Mouse (Mus musculus) liver, embryonic 14.5 days (tissue): Measurements from ENCODE around the gene Hspb9. TPM values are rescaled to one million over a fixed set of nuclear protein-coding genes. Genes with fewer than 3 reads are reported as not detected.

Experiments
- ATAC-seq: fragments of 200-750 bp; cut with Nextera tagmentation; 2 replicates; pipeline ENCODE4 v1.8.0; 2017; ENCODE audit warnings: moderate number of reproducible peaks, mild to moderate bottlenecking, moderate library complexity; ENCODE audit not compliant: insufficient read depth
- DNase-seq, 3 experiments: peaks; one replicate each; pipeline ENCODE4 v3.0.0-alpha.2; 2012 to 2013; ENCODE audit warnings: low read depth in 3 of 3, low spot score in 3 of 3
- H3K27ac ChIP-seq: fragments of 300-500 bp; sonication (generic); 2 replicates; pipeline ENCODE4 v1.5.1; 2014; ENCODE audit warnings: moderate library complexity, mild to moderate bottlenecking, control low read depth, inconsistent platforms
- H3K27me3 ChIP-seq: fragments of 300-500 bp; sonication (generic); 2 replicates; pipeline ENCODE4 v1.6.1; 2014; ENCODE audit warnings: mild to moderate bottlenecking, low read length, moderate library complexity; ENCODE audit not compliant: control insufficient read depth, insufficient read depth
- H3K36me3 ChIP-seq: fragments of 300-500 bp; sonication (generic); replicated peaks from 2 replicates; pipeline ENCODE4 v1.6.1; 2014; ENCODE audit warnings: low read depth; ENCODE audit not compliant: control insufficient read depth, insufficient read depth
- H3K4me1 ChIP-seq, 2 experiments: fragments of 200-500 bp in 1 of 2; fragments of 300-500 bp in 1 of 2; sonication (generic) in 1 of 2; replicated peaks; 2 replicates each; pipeline ENCODE4 v1.6.1; 2012 to 2014; ENCODE audit warnings: antibody characterized with exemption in 1 of 2, inconsistent platforms in 1 of 2, low read length in 1 of 2; ENCODE audit not compliant: control insufficient read depth in 2 of 2, insufficient read depth in 2 of 2
- H3K4me2 ChIP-seq: fragments of 300-500 bp; sonication (generic); 2 replicates; pipeline ENCODE4 v1.6.1; 2014; ENCODE audit warnings: low read depth, mild to moderate bottlenecking, control low read depth, moderate library complexity
- H3K4me3 ChIP-seq, 2 experiments: fragments of 200-500 bp in 1 of 2; fragments of 300-500 bp in 1 of 2; sonication (generic) in 1 of 2; 2 replicates each; pipeline ENCODE4 v1.5.1; 2012 to 2014; ENCODE audit warnings: low read depth in 2 of 2, low read length in 2 of 2, mild to moderate bottlenecking in 2 of 2, control low read depth in 1 of 2, inconsistent platforms in 1 of 2, moderate library complexity in 1 of 2; ENCODE audit not compliant: insufficient read depth in 1 of 2
- H3K9ac ChIP-seq: fragments of 300-500 bp; sonication (generic); replicated peaks from 2 replicates; pipeline ENCODE4 v1.6.1; 2014; ENCODE audit warnings: mild to moderate bottlenecking, control low read depth, moderate library complexity
- H3K9me3 ChIP-seq: fragments of 300-500 bp; sonication (generic); 2 replicates; pipeline ENCODE4 v1.6.1; 2016; ENCODE audit warnings: low read length, mixed read lengths; ENCODE audit not compliant: control insufficient read depth
- CTCF ChIP-seq: IDR thresholded peaks from 2 replicates; pipeline ENCODE4 v1.5.1; 2016; ENCODE audit warnings: antibody characterized with exemption, low read depth, control low read depth
- EP300 ChIP-seq: IDR thresholded peaks from 2 replicates; pipeline ENCODE4 v1.6.1; 2016; ENCODE audit warnings: antibody characterized with exemption, low read depth
- WGBS: fragments of 180-500 bp; shearing (Covaris S2); extraction: QIAGEN DNeasy Blood & Tissue Kit; methylation state at CpG from one replicate; pipeline ENCODE4 v1.1.7; 2014; ENCODE audit not compliant: insufficient replicate concordance; 5-methylcytosine and 5-hydroxymethylcytosine counted together
- polyA plus RNA-seq, 2 experiments: library from polyadenylated mRNA; depleted of rRNA in 1 of 2; stranded (reverse) in 1 of 2; unstranded in 1 of 2; fragments of >200 nt; fragmentation: Nextera tagmentation in 1 of 2; extraction: Ambion mirVana in 1 of 2; gene quantifications; 2 replicates each; pipeline versions ENCODE4 v1.2.1 to v1.2.3; 2012 to 2014

Hspb9 gene
- polyA plus RNA-seq, 2 experiments, result 0.14 TPM; not detected in 1

- no peak for TF ChIP-seq CTCF
- TF ChIP-seq EP300, result no peak
- ATAC-seq, result no peak
- no peak for DNase-seq
- H3K9me3 ChIP-seq, result no peaks in the 10 kb centered on the region
- peaks cover 0 to 4% of the 10 kb centered on the region in 2 experiments; a peak in 3 of 4 replicates for H3K4me1 ChIP-seq
- H3K27me3 ChIP-seq, result peaks cover 34% of the 10 kb centered on the region
- no peak overlapping the region for H3K9ac ChIP-seq
- H3K36me3 ChIP-seq, result no peaks in the 10 kb centered on the region
- no peak overlapping the region for H3K27ac ChIP-seq
- no peak overlapping the region for H3K4me3 ChIP-seq
- 58% methylated on average over 12 of the region's 12 CpGs for WGBS
- H3K4me2 ChIP-seq, result no peak overlapping the region
Observed at GRCm38 (mm10) chr11:100757566-100757965, 43.9 kb downstream of the Hspb9 start.

- Histone ChIP-seq H3K4me3 (peak overlapping the region in 1 of 2 experiments; percentile 39; a peak in 2 of 4 replicates), H3K9me3 (no peaks in the 10 kb centered on the region), H3K36me3 (no peaks in the 10 kb centered on the region), H3K4me1 (peaks cover 0 to 4% of the 10 kb centered on the region in 2 experiments; a peak in 3 of 4 replicates), H3K27me3 (peaks cover 34% of the 10 kb centered on the region), H3K4me2 (peak overlapping the region; percentile 68), H3K9ac (no peak overlapping the region), H3K27ac (no peak overlapping the region)
- WGBS, result 2% methylated on average over 35 of the region's 35 CpGs
- no peak for ATAC-seq
- TF ChIP-seq EP300 (no peak), CTCF (0 out of 2 replicates have a peak, but pooled peaks have one; percentile 14)
- no peak for DNase-seq
Observed at GRCm38 (mm10) chr11:100758707-100759610, 45.3 kb downstream of the Hspb9 start.

GRCm38 (mm10) chr11:100759611-100760233, 46.1 kb downstream of the Hspb9 start, which contains the start of gene Kcnh4:
Kcnh4 (minus strand) TSS chr11:100759942.
- ATAC-seq (peak; percentile 40; the same call in 1 of the 2 replicates), DNase-seq (no peak)
- Histone ChIP-seq H3K9ac (no peak within 1 kb of the TSS), H3K4me2 (peak within 1 kb of the TSS; percentile 68), H3K27ac (no peak within 1 kb of the TSS), H3K4me3 (peak within 1 kb of the TSS in 1 of 2 experiments; percentile 39; a peak in 2 of 4 replicates), H3K4me1 (peaks cover 0 to 4% of the 10 kb centered on the region in 2 experiments; a peak in 3 of 4 replicates), H3K27me3 (peaks cover 34% of the 10 kb centered on the region), H3K36me3 (no peaks in the 10 kb centered on the region), H3K9me3 (no peaks in the 10 kb centered on the region)
- under 1% methylated on average over 49 of the region's 51 CpGs for WGBS
- TF ChIP-seq EP300 (no peak), CTCF (peak; percentile 55)

- DNase-seq (peak in 2 of 3 experiments; percentile 53 to 70), ATAC-seq (peak; percentile 67; the same call in 1 of the 2 replicates)
- peak overlapping the region; percentile 43 for H3K9ac ChIP-seq
- TF ChIP-seq EP300, result no peak
- TF ChIP-seq CTCF, result peak; percentile 88
- peak overlapping the region; percentile 79 for H3K4me2 ChIP-seq
- peaks cover 0 to 4% of the 10 kb centered on the region in 2 experiments; a peak in 3 of 4 replicates for H3K4me1 ChIP-seq
- peak overlapping the region; percentile 55 to 57 for H3K4me3 ChIP-seq
- H3K9me3 ChIP-seq, result no peaks in the 10 kb centered on the region
- H3K27me3 ChIP-seq, result peaks cover 34% of the 10 kb centered on the region
- H3K36me3 ChIP-seq, result no peaks in the 10 kb centered on the region
- no peak overlapping the region for H3K27ac ChIP-seq
- under 1% methylated on average over 27 of the region's 27 CpGs for whole genome bisulfite sequencing
Observed at GRCm38 (mm10) chr11:100761547-100762045, 47.9 kb downstream of the Hspb9 start.
